Mouse (Mus musculus) thymus, postnatal 4 days (tissue): ENCODE data around the gene Zscan26.
A peak's percentile ranks its signal among the peaks of the same experiment; 100 is the strongest.

ENCODE experiments used
- DNase-seq: peaks from one replicate; pipeline ENCODE4 v3.0.0; 2021

The Zscan26 gene

DNA sequence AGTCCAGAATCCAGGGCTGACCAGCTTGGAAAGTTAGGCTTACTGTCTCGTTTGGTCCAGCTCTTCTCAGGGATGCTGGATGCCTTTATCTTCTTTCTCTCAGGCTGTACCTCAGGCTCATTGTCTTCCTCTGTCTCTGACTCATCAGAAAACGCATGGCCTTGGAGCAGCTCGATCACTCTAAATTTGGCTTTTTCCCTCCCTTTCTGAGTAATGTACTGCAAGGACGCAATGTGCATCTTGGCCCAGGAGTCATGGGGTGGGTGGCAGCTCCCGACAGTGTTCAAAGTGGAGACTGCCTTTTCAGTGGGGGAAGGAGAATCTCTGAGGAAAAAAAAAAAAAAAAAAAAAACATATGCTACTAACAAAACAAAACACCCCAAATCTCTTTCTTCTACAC, 30.2 kb downstream of the Zscan26 start:
- no peak for DNase-seq

GRCm38 (mm10) chr13:21418865-21419264, 34.7 kb downstream of the Zscan26 start:
- no peak for DNase-seq

- DNase-seq, result no peak
Observed at GRCm38 (mm10) chr13:21417298-21418010, 36.1 kb downstream of the Zscan26 start.

DNA sequence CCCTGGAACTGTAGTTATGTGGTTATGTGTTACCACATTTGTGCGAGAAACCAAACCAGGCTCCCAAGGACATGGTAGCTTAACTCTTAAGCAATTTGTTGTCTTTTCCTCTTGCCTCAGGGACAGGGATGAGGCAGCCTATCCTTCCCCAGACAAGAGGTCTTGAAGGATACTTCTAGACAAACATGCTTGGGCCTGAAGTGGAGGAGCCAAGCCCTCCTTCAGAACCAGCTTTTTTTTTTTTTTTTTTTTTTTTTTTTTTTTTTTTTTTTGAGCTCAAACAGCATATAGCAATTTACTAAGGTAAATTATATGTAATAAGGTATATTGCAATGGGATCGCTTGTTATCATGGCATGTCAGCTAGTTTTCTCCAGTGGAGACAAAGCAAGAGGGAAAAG, 37.8 kb downstream of the Zscan26 start:
- no peak for DNase-seq

- no peak for DNase-seq
Observed at GRCm38 (mm10) chr13:21415266-21415665, 38.3 kb downstream of the Zscan26 start.

DNA sequence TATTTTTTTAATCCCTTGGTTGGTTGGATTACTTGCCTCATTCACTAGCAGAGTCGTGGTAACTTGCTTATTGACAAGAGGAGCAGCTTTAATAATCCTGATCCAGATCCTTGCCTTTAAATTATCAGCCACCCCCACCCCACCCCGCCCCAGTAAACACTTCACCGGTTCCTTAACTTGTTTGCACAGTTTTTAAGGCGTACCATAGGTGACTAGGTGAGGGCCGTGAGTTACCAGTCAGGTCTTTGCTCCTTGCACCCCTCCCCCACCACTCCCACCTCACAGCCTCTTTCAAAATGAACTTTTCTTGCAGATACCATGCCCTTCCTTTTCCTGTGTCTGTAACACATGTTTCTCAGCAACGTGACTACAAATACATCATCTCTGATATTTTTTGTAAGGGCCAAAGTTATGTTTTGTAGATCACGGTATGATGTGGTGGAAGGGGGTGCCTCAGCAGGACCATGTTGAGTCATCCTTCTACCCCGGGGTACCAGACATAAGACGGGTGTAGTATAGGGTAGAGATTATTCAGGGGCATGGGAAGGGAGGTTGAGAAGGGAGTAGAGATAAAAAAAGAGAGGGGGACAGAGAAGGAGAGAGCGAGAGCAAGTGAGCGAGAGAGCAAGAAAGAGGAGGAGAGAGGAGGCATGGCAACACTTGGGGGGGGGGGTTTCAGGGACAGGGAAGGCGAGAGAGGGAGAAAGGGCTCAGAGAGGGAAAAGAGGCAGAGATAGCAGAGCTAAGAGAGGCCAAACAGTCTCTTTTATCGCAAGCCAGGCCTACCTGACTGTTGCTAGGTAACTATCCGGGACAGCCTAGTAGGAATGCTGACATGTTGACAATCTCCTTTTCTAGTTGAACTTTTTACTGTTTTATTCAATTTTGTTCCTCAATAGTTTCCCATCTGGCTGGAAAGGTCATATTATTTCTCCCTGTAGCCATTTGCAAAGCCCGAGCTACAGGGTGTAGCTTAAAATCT, 39.0 kb downstream of the Zscan26 start:
- DNase-seq, result no peak

GRCm38 (mm10) chr13:21408805-21409459, 44.6 kb downstream of the Zscan26 start:
- no peak for DNase-seq

GRCm38 (mm10) chr13:21407969-21408804, 45.3 kb downstream of the Zscan26 start:
- peak; percentile 52 for DNase-seq

DNA sequence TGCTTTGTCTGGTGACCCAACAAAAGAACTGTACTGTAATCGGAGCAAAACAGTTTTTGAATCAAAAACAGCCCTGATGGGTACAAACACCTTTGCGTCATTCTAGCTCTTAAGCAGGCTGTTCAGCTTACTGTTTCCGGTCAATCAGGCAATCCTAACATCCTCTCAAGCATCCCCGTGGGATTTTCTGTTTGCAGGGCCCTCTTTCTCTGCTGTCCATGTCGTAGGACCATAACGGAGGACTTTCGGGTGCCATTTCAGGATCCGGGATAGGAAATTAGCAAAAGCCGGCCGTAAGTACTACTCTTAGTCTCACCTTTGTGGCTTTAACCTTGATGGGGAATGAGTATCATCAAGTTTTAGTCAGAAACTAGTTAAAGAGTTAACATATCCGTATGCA, 46.2 kb downstream of the Zscan26 start:
- DNase-seq, result no peak

GRCm38 (mm10) chr13:21402848-21403247, 50.7 kb downstream of the Zscan26 start:
- no peak for DNase-seq

- DNase-seq, result peak; percentile 93
Observed at GRCm38 (mm10) chr13:21402287-21402846, 51.2 kb downstream of the Zscan26 start, which contains the start of gene Zkscan3. Zkscan3 (minus strand) TSS chr13:21402755.

DNA sequence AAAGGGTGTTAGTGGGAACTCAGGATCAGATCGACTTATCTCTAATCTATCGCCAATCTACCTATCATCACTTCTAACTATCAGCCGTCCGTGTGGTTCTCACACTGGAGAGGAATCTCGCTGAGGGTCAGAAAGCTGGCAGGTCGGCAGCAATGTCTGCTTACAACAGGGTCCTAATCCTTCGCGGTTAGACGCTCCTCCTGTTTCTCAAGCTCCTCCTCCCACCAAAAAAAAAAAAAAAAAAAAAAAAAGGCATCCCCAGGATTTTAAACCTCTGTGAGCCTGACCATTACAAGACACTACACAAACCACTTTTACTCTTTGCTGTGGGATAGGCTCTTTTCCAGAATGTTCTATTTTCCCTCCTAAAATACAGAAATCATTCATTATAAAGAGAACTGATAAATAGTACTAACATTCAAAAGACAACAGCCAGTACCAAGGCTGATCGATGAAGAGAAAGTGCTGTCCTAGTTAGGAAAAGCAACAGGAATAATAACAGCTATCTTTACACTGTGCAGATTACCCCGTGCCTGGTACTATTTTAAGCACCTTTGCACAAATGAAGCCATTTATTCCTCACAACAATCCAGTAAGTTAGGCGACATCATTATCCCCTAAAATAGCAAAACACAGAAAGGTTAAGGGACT, 51.8 kb downstream of the Zscan26 start:
- DNase-seq, result no peak

DNA sequence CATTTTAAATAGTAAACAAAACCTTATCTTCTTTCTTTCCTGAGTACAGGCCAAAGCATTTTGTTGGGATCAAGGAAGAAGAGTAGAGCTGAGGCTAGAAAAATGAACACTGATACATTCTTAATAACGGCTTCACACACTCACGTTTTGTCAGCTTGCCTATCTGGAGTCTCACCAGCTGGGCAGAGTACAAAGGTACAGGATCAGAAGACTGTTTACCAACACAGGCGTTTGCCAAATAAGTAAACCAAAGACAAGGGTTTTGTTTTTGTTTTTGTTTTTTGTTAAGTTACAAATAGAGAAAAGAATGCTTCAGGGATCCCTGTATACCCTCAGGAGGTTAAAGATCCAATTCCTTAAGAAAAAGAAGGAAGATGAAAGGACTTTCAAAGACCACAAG, 52.4 kb downstream of the Zscan26 start:
- no peak for DNase-seq

GRCm38 (mm10) chr13:21397486-21397885, 56.0 kb downstream of the Zscan26 start:
- no peak for DNase-seq

GRCm38 (mm10) chr13:21396048-21396447, 57.5 kb downstream of the Zscan26 start:
- peak; percentile 28 for DNase-seq

GRCm38 (mm10) chr13:21395623-21396022, 57.9 kb downstream of the Zscan26 start:
- DNase-seq, result no peak

DNA sequence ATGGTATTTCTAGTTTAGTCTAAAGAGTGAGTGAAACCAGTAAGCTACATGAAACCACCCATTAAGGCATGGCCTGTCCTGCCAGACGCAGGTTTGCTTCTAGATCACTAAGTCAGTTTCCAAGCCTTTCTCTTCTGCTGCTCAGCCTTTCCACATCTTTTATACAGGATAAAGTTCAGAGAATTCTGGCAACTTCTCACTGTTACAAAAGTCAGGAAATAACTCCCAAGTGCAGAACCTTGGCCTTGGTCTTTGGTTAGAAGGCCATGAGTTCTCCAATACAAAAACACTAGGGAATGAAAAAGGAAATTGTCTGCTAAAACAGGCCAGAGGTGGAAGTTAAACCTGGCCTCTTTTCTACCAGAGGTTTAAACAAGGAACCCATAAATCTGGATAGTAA, 58.3 kb downstream of the Zscan26 start:
- no peak for DNase-seq
